Mouse (Mus musculus) left cerebral cortex, adult 18-20 months (tissue): Measurements from ENCODE around the gene Apobec1. TPM values are rescaled to one million over a fixed set of nuclear protein-coding genes. Genes with fewer than 3 reads are reported as not detected.
"Not testable (repeated sequence)": the region's sequence is repeated elsewhere in the genome, so short reads cannot be mapped to it uniquely, and the experiment has no call there.

Experiments used
- DNase-seq, 2 experiments: peaks; one replicate each; pipeline ENCODE4 v3.0.0; 2021 to 2022; ENCODE audit warnings: low spot score in 2 of 2, mixed read lengths in 1 of 2
- total RNA-seq, 2 experiments: library from RNA; stranded (reverse); gene quantifications; 2 replicates each; pipeline ENCODE4 v1.2.3; 2021

The Apobec1 gene
- total RNA-seq, 2 experiments from 2014 or later: 1.2 to 1.7 TPM

GRCm38 (mm10) chr6:122562463-122562862, 39.8 kb downstream of the Apobec1 start:
- DNase-seq: peak; percentile 67 to 70

- DNase-seq: no peak
Measured at GRCm38 (mm10) chr6:122561005-122561404, 41.2 kb downstream of the Apobec1 start.

- DNase-seq: peak; percentile 60 to 75
Measured at GRCm38 (mm10) chr6:122560427-122560826, 41.8 kb downstream of the Apobec1 start.

GRCm38 (mm10) chr6:122556959-122557561, 45.2 kb downstream of the Apobec1 start:
- peak; percentile 82 to 83 for DNase-seq

GRCm38 (mm10) chr6:122555266-122555665, 47.0 kb downstream of the Apobec1 start:
- no peak for DNase-seq

- DNase-seq: no peak
Measured at GRCm38 (mm10) chr6:122554102-122554501, 48.1 kb downstream of the Apobec1 start.

GRCm38 (mm10) chr6:122553606-122554005, 48.6 kb downstream of the Apobec1 start, which contains the start of gene Aicda:
Gene Aicda (plus strand): TSS chr6:122553801.
- no peak for DNase-seq

GRCm38 (mm10) chr6:122545948-122546347, 56.3 kb downstream of the Apobec1 start:
- DNase-seq: no peak

DNA sequence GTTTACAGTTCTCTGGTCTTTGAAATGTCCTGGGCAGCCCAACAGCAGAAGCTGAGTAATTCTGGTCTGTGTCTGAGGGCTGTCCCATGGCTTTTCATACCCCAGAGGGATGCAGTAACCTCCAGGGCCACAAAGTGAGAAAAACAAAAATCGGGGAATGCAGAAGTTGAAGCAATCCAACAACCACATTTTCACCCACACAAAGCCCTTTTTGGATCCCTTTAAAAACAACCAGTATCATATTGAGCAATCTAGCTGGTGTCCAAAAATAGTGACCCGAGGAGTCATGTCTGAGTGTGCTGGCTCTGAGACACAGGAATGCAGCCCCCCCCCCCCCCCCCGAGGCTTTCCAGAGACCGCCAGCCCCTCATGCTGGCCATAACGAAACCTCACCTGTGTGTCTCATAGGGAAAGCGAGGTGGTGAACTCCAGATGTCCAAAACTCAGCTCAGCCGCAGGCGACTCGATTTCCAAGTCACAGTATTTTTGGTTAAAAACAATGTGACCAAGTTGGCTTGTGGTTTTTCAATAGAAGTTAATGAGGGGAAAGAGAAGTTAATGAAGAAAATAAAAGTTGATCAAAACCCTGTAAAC, 56.9 kb downstream of the Apobec1 start:
- no peak for DNase-seq

GRCm38 (mm10) chr6:122544672-122545071, 57.6 kb downstream of the Apobec1 start:
- no peak for DNase-seq

DNA sequence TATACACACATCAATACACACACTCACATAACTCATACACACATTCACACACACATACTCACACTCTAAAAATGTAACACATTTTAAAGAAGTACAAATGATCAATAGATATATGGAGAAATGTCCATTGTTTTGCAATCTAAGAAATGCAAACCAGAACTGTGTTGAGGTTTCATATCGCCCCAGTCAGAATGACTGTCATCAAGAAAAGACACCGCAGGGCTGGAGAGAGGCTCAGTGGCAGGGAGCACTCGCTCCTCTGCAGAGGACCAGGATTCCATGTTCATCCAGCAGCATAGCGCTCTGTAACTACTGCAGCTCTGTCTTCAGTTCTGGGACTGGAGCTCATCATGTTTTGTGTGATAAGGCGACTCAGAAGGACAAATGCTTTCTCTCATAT, 58.7 kb downstream of the Apobec1 start:
- no peak for DNase-seq

- not testable (repeated sequence) for DNase-seq
Measured at GRCm38 (mm10) chr6:122542459-122542858, 59.8 kb downstream of the Apobec1 start.

DNA sequence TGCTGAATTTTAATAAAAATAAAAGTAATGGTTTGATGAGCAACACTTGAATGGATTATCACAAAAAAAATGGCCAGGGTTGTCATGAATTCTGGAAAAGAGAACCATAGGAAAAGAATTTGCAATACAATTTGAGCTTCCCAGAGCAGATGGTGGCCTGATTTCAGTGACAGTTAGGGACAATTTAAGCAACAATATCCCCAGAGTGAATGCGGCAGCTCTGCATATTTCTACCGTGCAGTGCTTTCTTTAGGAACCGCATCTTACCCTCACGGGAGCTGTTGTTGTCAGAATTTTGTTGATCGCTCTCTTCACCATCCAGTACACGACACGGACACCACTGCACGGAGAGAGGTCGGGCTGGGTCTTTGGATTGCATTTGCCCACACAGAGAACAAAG, 62.7 kb downstream of the Apobec1 start:
- no peak for DNase-seq

DNA sequence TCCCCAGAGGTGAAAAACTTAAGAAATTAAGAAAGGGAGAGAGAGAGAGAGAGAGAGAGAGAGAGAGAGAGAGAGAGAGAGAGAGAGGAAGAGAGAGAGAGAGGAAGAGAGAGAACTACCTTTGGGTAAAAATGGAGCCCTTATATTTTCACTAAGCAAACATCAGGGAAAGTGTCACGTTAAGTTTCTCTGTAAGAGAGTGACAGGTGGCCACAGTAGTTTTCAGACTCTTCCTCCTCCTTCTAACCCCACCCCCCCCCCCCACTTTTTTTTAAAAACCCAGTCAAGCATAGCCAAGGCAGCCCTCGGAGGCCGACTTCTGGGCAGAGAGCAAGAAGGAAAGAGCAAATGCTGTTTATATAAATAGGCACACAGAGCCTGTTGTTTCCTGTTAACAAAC, 68.2 kb downstream of the Apobec1 start:
- no peak for DNase-seq

DNA sequence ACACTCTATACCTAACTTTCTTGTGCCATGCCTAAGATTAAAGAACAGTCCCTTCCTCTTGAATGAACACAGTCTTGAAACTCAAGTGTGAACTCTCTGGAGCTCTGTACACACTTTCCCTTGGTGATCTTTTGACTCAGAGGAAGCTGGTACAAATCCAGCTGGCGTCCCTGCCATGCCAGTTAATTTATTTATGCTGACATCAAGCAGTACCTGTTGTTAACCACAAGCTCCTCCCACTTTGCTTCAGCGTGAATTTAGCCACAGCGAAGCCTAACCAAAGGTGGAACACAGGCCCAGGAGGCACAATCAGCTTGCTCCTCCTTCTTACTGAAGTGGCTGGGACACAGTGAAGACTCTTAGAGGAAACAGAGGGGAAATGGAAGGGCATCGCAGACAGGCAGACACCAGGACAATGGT, 69.4 kb downstream of the Apobec1 start:
- DNase-seq: no peak

- DNase-seq: no peak
Measured at GRCm38 (mm10) chr6:122531466-122532174, 70.6 kb downstream of the Apobec1 start.

- DNase-seq: no peak
Measured at GRCm38 (mm10) chr6:122528136-122528535, 74.1 kb downstream of the Apobec1 start.

Other genes starting within 250 kb of the Apobec1 start
- gene Rimklb, start 103.7 kb downstream of the Apobec1 start, total RNA-seq: 10 to 100 TPM; 56.3 to 59.9 TPM
- under 1 TPM; 0.40 to 0.96 TPM for gene Mfap5, start 96.6 kb downstream of the Apobec1 start, total RNA-seq
- gene Aicda, start 48.6 kb downstream of the Apobec1 start, total RNA-seq: not detected
- gene Gdf3, start 7.6 kb upstream of the Apobec1 start, total RNA-seq: not detected
- not detected for gene Dppa3, start 24.0 kb upstream of the Apobec1 start, total RNA-seq
- not detected for gene Nanog, start 105.0 kb upstream of the Apobec1 start, total RNA-seq
- gene Slc2a3, start 199.2 kb upstream of the Apobec1 start, total RNA-seq: 100 to 1,000 TPM; 120 to 139 TPM
- gene Foxj2, start 217.5 kb upstream of the Apobec1 start, total RNA-seq: 10 to 100 TPM; 26.7 to 29.4 TPM